Mouse (Mus musculus): ENCODE measurements at regions not wholly inside any gene's neighbourhood (a gene's known extent, or its start where the extent isn't known, plus 50 kb on each side); places are given as distances from the start of the nearest gene placed in this dataset.
A peak's percentile ranks its signal among the peaks of the same experiment; 100 is the strongest.

- no peak for DNase-seq
Measured at GRCm38 (mm10) chr6:51015735-51016134, 361.5 kb upstream of the Npvf start.

- DNase-seq: peak; percentile 39
Measured at GRCm38 (mm10) chr6:51016441-51017070, 362.3 kb upstream of the Npvf start.

GRCm38 (mm10) chr6:51017260-51017999 is 363.2 kb upstream of the Npvf start:
- no peak for DNase-seq

- no peak for DNase-seq
Measured at GRCm38 (mm10) chr6:51021206-51021605, 367.0 kb upstream of the Npvf start.

GRCm38 (mm10) chr6:51023361-51023760 is 369.1 kb upstream of the Npvf start:
- DNase-seq: no peak

GRCm38 (mm10) chr6:51024756-51025155 is 370.5 kb upstream of the Npvf start:
- DNase-seq: no peak

- no peak for DNase-seq
Measured at GRCm38 (mm10) chr6:51025411-51025810, 371.2 kb upstream of the Npvf start.

- DNase-seq: no peak
Measured at GRCm38 (mm10) chr6:51027296-51027695, 373.1 kb upstream of the Npvf start.

- no peak for DNase-seq
Measured at GRCm38 (mm10) chr6:51029516-51029915, 375.3 kb upstream of the Npvf start.

- DNase-seq: no peak
Measured at GRCm38 (mm10) chr6:51029953-51030352, 375.7 kb upstream of the Npvf start.

- DNase-seq: no peak
Measured at GRCm38 (mm10) chr6:51033835-51034234, 379.6 kb upstream of the Npvf start.

GRCm38 (mm10) chr6:51036074-51036473 is 381.8 kb upstream of the Npvf start:
- no peak for DNase-seq

GRCm38 (mm10) chr6:51036553-51036952 is 382.3 kb upstream of the Npvf start:
- no peak for DNase-seq

- DNase-seq: no peak
Measured at GRCm38 (mm10) chr6:51036956-51037355, 382.7 kb upstream of the Npvf start.

GRCm38 (mm10) chr6:51039486-51040180 is 385.4 kb upstream of the Npvf start:
- DNase-seq: no peak

- DNase-seq: no peak
Measured at GRCm38 (mm10) chr6:51043970-51044369, 388.5 kb upstream of the Nfe2l3 start.

GRCm38 (mm10) chr6:51044873-51045272 is 387.6 kb upstream of the Nfe2l3 start:
- DNase-seq: no peak

- no peak for DNase-seq
Measured at GRCm38 (mm10) chr6:51052451-51052921, 380.0 kb upstream of the Nfe2l3 start.

- peak; percentile 57 for DNase-seq
Measured at GRCm38 (mm10) chr6:51057229-51057628, 375.2 kb upstream of the Nfe2l3 start.

- DNase-seq: no peak
Measured at GRCm38 (mm10) chr6:51059923-51060847, 372.3 kb upstream of the Nfe2l3 start.

GRCm38 (mm10) chr6:51060848-51061535 is 371.5 kb upstream of the Nfe2l3 start:
- DNase-seq: no peak

- no peak for DNase-seq
Measured at GRCm38 (mm10) chr6:51065156-51065555, 367.3 kb upstream of the Nfe2l3 start.
